Mouse (Mus musculus): ENCODE data around the gene Kcns3. TPM values are rescaled to one million over a fixed set of nuclear protein-coding genes. Genes with fewer than 3 reads are reported as not detected.

The Kcns3 gene
- polyA plus RNA-seq, 1 experiment from 2014 or later = 8.5 TPM

DNA sequence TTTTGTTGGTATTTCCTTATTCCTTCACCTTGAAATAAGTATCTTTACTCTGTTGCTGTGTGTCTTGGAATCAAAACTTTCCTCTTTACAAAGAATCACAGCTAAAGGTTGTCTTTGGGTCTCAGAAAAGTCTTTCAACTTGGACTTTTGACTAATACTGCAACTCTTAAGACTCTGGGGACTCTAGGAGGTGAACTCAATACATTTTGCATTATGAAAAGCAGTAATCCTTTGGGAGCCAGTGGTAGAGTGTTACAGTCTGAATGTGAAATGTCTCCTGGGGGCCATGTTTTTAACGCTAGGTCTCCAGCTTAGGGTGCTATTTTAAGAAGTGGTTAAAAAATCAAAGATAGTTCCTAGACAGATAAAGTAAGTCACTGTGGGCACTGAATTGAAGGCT is 4.3 kb upstream of the Kcns3 start:
- Histone ChIP-seq H3K36me3 (ENCODE audit: control insufficient read depth, insufficient read depth, low read length) (no peaks in the 10 kb centered on the region), H3K4me1 (replicated peaks; ENCODE audit: control insufficient read depth, insufficient read depth, low read length) (peaks cover 3% of the 10 kb centered on the region; the same call in 1 of the 2 replicates), H3K27ac (ENCODE audit: low read length) (no peak overlapping the region), H3K27me3 (ENCODE audit: control insufficient read depth, insufficient read depth, low read depth, low read length) (peaks cover 11% of the 10 kb centered on the region; the same call in 1 of the 2 replicates), H3K4me3 (ENCODE audit: low read length) (no peak overlapping the region), H3K4me2 (ENCODE audit: low read depth, low read length) (no peak overlapping the region), H3K9ac (ENCODE audit: low read length) (no peak overlapping the region), H3K9me3 (ENCODE audit: control insufficient read depth, low read length) (no peaks in the 10 kb centered on the region)
- 91% methylated on average over 1 of the region's 1 CpGs for WGBS
- no peak for ATAC-seq (ENCODE audit: low read depth)

DNA sequence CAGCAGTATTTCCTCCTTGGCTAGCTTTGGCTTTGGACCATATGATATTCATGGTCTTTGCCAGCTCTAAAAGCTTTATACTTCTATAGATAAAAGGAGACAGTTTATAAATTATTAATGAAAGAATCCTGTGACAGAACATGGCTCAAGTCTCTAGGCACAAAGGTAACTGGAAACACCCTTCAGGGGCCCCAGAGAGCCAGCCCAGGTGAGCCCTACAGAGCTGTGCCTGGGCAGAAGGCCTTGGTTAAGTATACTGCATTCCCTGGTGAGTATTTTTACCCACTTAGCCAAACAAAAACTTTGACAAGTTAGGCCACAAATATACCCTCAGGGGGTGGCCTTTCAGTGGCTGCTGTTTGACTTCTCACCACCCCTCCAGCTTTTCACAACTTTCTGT is 2.7 kb upstream of the Kcns3 start:
- H3K4me2 ChIP-seq (ENCODE audit: low read depth, low read length) = no peak overlapping the region
- no peak for ATAC-seq (ENCODE audit: low read depth)
- H3K4me3 ChIP-seq (ENCODE audit: low read length) = no peak overlapping the region
- peaks cover 3% of the 10 kb centered on the region; the same call in 1 of the 2 replicates for H3K4me1 ChIP-seq (replicated peaks; ENCODE audit: control insufficient read depth, insufficient read depth, low read length)
- H3K27me3 ChIP-seq (ENCODE audit: control insufficient read depth, insufficient read depth, low read depth, low read length) = peaks cover 20% of the 10 kb centered on the region
- no peaks in the 10 kb centered on the region for H3K9me3 ChIP-seq (ENCODE audit: control insufficient read depth, low read length)
- H3K36me3 ChIP-seq (ENCODE audit: control insufficient read depth, insufficient read depth, low read length) = no peaks in the 10 kb centered on the region
- no peak overlapping the region for H3K27ac ChIP-seq (ENCODE audit: low read length)
- no peak overlapping the region for H3K9ac ChIP-seq (ENCODE audit: low read length)

DNA sequence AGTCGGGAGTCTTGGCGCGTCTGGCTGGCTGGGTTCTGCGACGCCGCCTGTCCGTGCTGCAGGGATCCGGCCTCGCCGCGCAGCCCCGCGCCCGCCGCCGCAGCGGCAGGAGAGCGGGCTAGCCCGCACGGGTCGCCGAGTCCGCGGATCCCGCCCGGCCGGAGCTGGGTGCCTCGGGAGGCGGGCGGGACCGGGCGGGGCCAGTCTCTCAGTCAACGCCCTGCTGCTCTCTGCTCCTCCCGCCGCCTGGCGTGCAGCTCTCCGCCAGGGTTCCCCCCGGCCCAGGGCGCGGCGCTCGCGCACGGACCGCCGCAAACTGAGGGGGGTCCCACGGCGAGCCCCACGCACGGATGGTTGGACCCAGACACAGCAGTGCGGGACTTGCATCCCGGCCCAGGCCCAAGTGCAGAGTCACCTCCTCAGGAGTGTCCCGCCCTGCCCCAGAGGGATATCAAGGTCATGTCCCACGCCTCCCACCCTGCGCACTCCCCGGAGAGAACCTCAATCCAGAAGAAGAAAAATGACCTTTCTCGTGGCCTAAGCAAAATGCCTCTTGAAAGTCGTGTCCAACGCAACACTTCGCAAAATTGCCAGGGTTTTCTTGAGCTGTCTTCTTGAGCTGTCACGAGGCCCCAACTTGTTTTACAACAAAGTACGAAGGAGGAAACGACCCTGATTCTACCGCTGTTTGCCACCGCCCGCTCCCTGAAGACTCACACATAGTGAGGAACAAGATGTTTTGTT is 492 bp downstream of the Kcns3 start:
- Histone ChIP-seq H3K4me2 (ENCODE audit: low read depth, low read length) (peak overlapping the region; percentile 90), H3K27me3 (ENCODE audit: control insufficient read depth, insufficient read depth, low read depth, low read length) (peaks cover 22% of the 10 kb centered on the region), H3K4me1 (replicated peaks; ENCODE audit: control insufficient read depth, insufficient read depth, low read length) (peaks cover 3% of the 10 kb centered on the region; the same call in 1 of the 2 replicates), H3K9me3 (ENCODE audit: control insufficient read depth, low read length) (no peaks in the 10 kb centered on the region), H3K27ac (ENCODE audit: low read length) (0 out of 2 replicates have a peak overlapping the region, but pooled peaks have one; percentile 64), H3K9ac (ENCODE audit: low read length) (peak overlapping the region; percentile 67), H3K4me3 (ENCODE audit: low read length) (peak overlapping the region; percentile 61), H3K36me3 (ENCODE audit: control insufficient read depth, insufficient read depth, low read length) (no peaks in the 10 kb centered on the region)
- WGBS = under 1% methylated on average over 50 of the region's 66 CpGs
- ATAC-seq (ENCODE audit: low read depth) = peak; percentile 88

DNA sequence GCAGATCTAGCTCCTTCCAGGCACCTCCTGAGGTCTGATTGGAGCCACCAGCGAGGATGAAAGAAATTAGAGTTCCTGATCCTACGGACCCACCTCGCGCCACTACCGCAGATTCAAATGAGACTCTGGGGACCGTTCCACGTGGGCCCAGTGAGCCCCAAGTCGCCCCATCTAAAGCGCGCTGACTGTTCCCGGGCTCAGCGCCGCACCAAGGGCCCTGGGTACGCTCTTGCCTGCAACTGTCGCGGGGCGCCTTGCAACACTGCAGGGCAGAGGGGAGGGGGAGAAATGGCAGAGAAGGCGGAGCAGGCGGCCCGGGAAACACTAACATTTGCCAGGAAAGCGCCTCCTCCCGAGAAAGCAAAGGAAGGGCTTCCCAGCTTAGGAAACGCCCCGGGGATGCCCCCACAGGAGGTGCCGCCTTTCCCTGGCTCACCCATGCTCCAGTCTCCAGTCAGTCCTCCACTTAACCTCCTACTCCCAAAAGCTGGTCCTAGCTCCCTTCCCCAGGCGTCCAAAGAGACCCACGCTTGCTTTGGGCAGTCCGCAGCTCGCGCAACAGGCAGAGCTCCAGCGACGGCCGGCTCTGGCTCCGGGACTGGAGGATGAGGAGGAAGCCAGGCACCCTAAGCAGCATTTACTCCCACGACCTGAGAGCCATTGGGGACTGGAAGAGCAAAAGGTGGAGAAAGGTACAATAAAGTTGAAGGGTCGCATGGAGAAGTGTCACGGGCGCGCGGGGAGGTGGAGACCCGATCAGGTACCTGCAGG is 1.2 kb downstream of the Kcns3 start:
- Histone ChIP-seq H3K4me3 (ENCODE audit: low read length) (peak overlapping the region; percentile 61), H3K27me3 (ENCODE audit: control insufficient read depth, insufficient read depth, low read depth, low read length) (peaks cover 22% of the 10 kb centered on the region), H3K4me1 (replicated peaks; ENCODE audit: control insufficient read depth, insufficient read depth, low read length) (peaks cover 3% of the 10 kb centered on the region; the same call in 1 of the 2 replicates), H3K9me3 (ENCODE audit: control insufficient read depth, low read length) (no peaks in the 10 kb centered on the region), H3K9ac (ENCODE audit: low read length) (peak overlapping the region; percentile 67), H3K4me2 (ENCODE audit: low read depth, low read length) (peak overlapping the region; percentile 90), H3K36me3 (ENCODE audit: control insufficient read depth, insufficient read depth, low read length) (no peaks in the 10 kb centered on the region), H3K27ac (ENCODE audit: low read length) (peak overlapping the region; percentile 64; the same call in 1 of the 2 replicates)
- WGBS = under 1% methylated on average over 36 of the region's 41 CpGs
- ATAC-seq (ENCODE audit: low read depth) = peak; percentile 71

GRCm38 (mm10) chr12:11149121-11149420 is 1.8 kb downstream of the Kcns3 start:
- peak overlapping the region; percentile 90 for H3K4me2 ChIP-seq (ENCODE audit: low read depth, low read length)
- peaks cover 3% of the 10 kb centered on the region; the same call in 1 of the 2 replicates for H3K4me1 ChIP-seq (replicated peaks; ENCODE audit: control insufficient read depth, insufficient read depth, low read length)
- peaks cover 22% of the 10 kb centered on the region for H3K27me3 ChIP-seq (ENCODE audit: control insufficient read depth, insufficient read depth, low read depth, low read length)
- WGBS = 1% methylated on average over 14 of the region's 14 CpGs
- ATAC-seq (ENCODE audit: low read depth) = peak; percentile 51
- no peaks in the 10 kb centered on the region for H3K36me3 ChIP-seq (ENCODE audit: control insufficient read depth, insufficient read depth, low read length)
- H3K27ac ChIP-seq (ENCODE audit: low read length) = no peak overlapping the region; the same call in 1 of the 2 replicates
- H3K4me3 ChIP-seq (ENCODE audit: low read length) = peak overlapping the region; percentile 61
- no peaks in the 10 kb centered on the region for H3K9me3 ChIP-seq (ENCODE audit: control insufficient read depth, low read length)
- H3K9ac ChIP-seq (ENCODE audit: low read length) = peak overlapping the region; percentile 67

DNA sequence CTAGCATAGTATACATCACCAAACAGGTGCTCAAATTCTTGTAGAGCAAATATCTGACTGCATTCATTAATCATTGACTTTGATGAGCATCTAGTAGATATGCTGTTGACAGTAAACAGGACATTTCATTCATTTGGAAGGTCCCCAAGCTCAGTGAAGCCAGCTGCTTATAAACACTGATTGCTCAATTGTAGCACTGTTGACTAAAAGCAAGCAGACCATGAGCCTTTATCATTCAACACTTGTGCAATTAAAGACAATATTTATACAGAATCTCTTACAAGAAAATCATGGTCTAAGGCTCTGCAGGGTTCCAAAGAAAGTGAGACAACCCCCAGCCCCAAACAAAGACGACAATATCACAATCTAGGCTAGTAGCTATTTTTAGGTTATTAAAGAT is 6.0 kb downstream of the Kcns3 start:
- H3K9ac ChIP-seq (ENCODE audit: low read length) = no peak overlapping the region
- no peaks in the 10 kb centered on the region for H3K4me1 ChIP-seq (replicated peaks; ENCODE audit: control insufficient read depth, insufficient read depth, low read length)
- no peak overlapping the region for H3K4me2 ChIP-seq (ENCODE audit: low read depth, low read length)
- no peaks in the 10 kb centered on the region for H3K9me3 ChIP-seq (ENCODE audit: control insufficient read depth, low read length)
- WGBS = 36% methylated on average over 1 of the region's 1 CpGs
- H3K27ac ChIP-seq (ENCODE audit: low read length) = no peak overlapping the region; the same call in 1 of the 2 replicates
- H3K4me3 ChIP-seq (ENCODE audit: low read length) = no peak overlapping the region
- H3K36me3 ChIP-seq (ENCODE audit: control insufficient read depth, insufficient read depth, low read length) = no peaks in the 10 kb centered on the region
- peak; percentile 82 for ATAC-seq (ENCODE audit: low read depth)
- H3K27me3 ChIP-seq (ENCODE audit: control insufficient read depth, insufficient read depth, low read depth, low read length) = peaks cover 10% of the 10 kb centered on the region

- H3K27ac ChIP-seq (ENCODE audit: low read length) = no peak overlapping the region
- H3K36me3 ChIP-seq (ENCODE audit: control insufficient read depth, insufficient read depth, low read length) = no peaks in the 10 kb centered on the region
- no peaks in the 10 kb centered on the region for H3K4me1 ChIP-seq (replicated peaks; ENCODE audit: control insufficient read depth, insufficient read depth, low read length)
- H3K9me3 ChIP-seq (ENCODE audit: control insufficient read depth, low read length) = no peaks in the 10 kb centered on the region
- no peak overlapping the region for H3K4me2 ChIP-seq (ENCODE audit: low read depth, low read length)
- H3K4me3 ChIP-seq (ENCODE audit: low read length) = no peak overlapping the region
- H3K9ac ChIP-seq (ENCODE audit: low read length) = no peak overlapping the region
- H3K27me3 ChIP-seq (ENCODE audit: control insufficient read depth, insufficient read depth, low read depth, low read length) = no peaks in the 10 kb centered on the region
- ATAC-seq (ENCODE audit: low read depth) = no peak
Measured at GRCm38 (mm10) chr12:11132418-11132817, 18.4 kb downstream of the Kcns3 start.

- Histone ChIP-seq H3K36me3 (ENCODE audit: control insufficient read depth, insufficient read depth, low read length) (no peaks in the 10 kb centered on the region), H3K27me3 (ENCODE audit: control insufficient read depth, insufficient read depth, low read depth, low read length) (no peaks in the 10 kb centered on the region), H3K27ac (ENCODE audit: low read length) (no peak overlapping the region), H3K4me3 (ENCODE audit: low read length) (no peak overlapping the region), H3K9ac (ENCODE audit: low read length) (no peak overlapping the region), H3K9me3 (ENCODE audit: control insufficient read depth, low read length) (no peaks in the 10 kb centered on the region), H3K4me1 (replicated peaks; ENCODE audit: control insufficient read depth, insufficient read depth, low read length) (no peaks in the 10 kb centered on the region), H3K4me2 (ENCODE audit: low read depth, low read length) (no peak overlapping the region)
- no peak for ATAC-seq (ENCODE audit: low read depth)
- WGBS = 51% methylated on average over 3 of the region's 3 CpGs
Measured at GRCm38 (mm10) chr12:11129188-11129587, 21.7 kb downstream of the Kcns3 start.

GRCm38 (mm10) chr12:11126186-11126759 is 24.6 kb downstream of the Kcns3 start:
- 55% methylated on average over 5 of the region's 5 CpGs for WGBS
- Histone ChIP-seq H3K27me3 (ENCODE audit: control insufficient read depth, insufficient read depth, low read depth, low read length) (no peaks in the 10 kb centered on the region), H3K4me1 (replicated peaks; ENCODE audit: control insufficient read depth, insufficient read depth, low read length) (no peaks in the 10 kb centered on the region), H3K9me3 (ENCODE audit: control insufficient read depth, low read length) (no peaks in the 10 kb centered on the region), H3K4me2 (ENCODE audit: low read depth, low read length) (no peak overlapping the region), H3K36me3 (ENCODE audit: control insufficient read depth, insufficient read depth, low read length) (no peaks in the 10 kb centered on the region), H3K9ac (ENCODE audit: low read length) (no peak overlapping the region), H3K4me3 (ENCODE audit: low read length) (no peak overlapping the region), H3K27ac (ENCODE audit: low read length) (no peak overlapping the region)
- ATAC-seq (ENCODE audit: low read depth) = no peak
